Mouse (Mus musculus) layer of hippocampus, adult 11-12 months (tissue): ENCODE measurements at regions not wholly inside any gene's neighbourhood (a gene's known extent, or its start where the extent isn't known, plus 50 kb on each side); places are given as distances from the start of the nearest gene placed in this dataset.

Source experiments
- DNase-seq: peaks from one replicate; pipeline ENCODE4 v3.0.0; 2022; ENCODE audit warnings: low spot score

- no peak for DNase-seq
Measured at GRCm38 (mm10) chr10:126628057-126628456, 273.1 kb downstream of the Atp23 start.

- DNase-seq = no peak
Measured at GRCm38 (mm10) chr10:126625466-126625865, 275.7 kb downstream of the Atp23 start.

GRCm38 (mm10) chr10:126620802-126621201 is 280.4 kb downstream of the Atp23 start:
- no peak for DNase-seq

- no peak for DNase-seq
Measured at GRCm38 (mm10) chr10:126619970-126620369, 281.2 kb downstream of the Atp23 start.

- no peak for DNase-seq
Measured at GRCm38 (mm10) chr10:126612226-126612625, 288.9 kb downstream of the Atp23 start.

GRCm38 (mm10) chr10:126610506-126610905 is 290.6 kb downstream of the Atp23 start:
- DNase-seq = no peak

GRCm38 (mm10) chr10:126599686-126600085 is 301.5 kb downstream of the Atp23 start:
- no peak for DNase-seq

DNA sequence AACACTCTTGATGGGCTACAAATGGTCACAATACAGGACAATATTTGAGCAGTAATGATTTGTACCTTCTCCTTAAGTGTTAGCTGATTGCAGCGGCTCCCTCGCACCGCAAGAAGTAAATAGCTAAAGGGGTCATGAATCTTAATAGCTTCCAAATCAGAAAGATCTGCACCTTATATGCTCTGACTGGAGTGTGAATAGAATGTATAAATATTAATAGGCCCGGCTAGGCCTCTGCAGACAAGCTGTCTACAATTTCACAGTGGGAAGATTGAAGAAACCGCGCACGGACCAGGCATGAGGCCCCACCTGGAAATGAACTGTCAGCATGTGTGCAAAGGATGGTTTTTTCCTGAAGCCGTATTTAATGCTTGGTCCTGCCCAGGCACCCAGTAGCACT is 333.0 kb downstream of the Atp23 start:
- DNase-seq = no peak

DNA sequence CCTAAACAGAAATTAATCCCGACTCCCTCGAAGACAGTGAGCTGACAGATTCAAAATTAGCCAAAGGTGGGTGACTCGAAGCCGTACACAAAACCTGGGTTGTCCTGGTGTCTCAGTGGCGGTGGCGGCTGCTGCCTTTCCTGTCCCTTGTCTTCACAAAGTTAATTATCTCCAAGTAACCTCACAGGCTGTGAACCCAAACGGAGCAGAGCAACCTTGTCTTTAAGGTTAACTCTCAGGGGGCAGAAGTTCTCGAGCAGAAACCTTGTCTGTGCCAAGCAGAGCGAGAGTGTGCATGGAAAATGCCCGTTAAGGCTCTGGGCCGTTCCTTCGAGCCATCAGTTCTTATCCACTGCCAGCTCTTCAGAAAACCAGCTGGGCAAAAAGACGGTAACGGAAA is 335.8 kb downstream of the Atp23 start:
- DNase-seq = no peak

GRCm38 (mm10) chr10:126555080-126555479 is 346.1 kb downstream of the Atp23 start:
- DNase-seq = no peak

GRCm38 (mm10) chr10:126531950-126532349 is 369.2 kb downstream of the Atp23 start:
- no peak for DNase-seq

GRCm38 (mm10) chr10:126531368-126531767 is 369.8 kb downstream of the Atp23 start:
- peak; percentile 64 for DNase-seq

GRCm38 (mm10) chr10:126528801-126529200 is 372.4 kb downstream of the Atp23 start:
- DNase-seq = no peak

DNA sequence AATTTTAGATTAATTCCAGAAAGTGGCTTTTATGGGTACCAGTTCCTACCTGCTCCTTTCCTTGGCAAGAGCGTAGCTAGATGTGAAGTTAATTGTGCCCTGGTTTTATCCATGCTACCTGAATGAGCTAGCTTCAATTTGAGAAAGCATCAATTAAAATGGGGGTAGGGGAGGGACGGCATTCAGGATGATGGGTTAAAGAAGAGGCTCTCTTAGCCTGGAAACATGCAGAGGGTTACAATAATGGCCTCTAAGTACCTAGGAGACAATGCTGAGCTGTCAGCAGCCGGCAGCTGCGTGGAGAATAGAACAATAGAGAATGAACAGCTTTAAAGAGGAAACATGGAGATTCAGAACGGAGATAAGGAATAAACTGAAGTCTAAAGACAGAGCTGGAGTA is 375.0 kb downstream of the Atp23 start:
- no peak for DNase-seq

DNA sequence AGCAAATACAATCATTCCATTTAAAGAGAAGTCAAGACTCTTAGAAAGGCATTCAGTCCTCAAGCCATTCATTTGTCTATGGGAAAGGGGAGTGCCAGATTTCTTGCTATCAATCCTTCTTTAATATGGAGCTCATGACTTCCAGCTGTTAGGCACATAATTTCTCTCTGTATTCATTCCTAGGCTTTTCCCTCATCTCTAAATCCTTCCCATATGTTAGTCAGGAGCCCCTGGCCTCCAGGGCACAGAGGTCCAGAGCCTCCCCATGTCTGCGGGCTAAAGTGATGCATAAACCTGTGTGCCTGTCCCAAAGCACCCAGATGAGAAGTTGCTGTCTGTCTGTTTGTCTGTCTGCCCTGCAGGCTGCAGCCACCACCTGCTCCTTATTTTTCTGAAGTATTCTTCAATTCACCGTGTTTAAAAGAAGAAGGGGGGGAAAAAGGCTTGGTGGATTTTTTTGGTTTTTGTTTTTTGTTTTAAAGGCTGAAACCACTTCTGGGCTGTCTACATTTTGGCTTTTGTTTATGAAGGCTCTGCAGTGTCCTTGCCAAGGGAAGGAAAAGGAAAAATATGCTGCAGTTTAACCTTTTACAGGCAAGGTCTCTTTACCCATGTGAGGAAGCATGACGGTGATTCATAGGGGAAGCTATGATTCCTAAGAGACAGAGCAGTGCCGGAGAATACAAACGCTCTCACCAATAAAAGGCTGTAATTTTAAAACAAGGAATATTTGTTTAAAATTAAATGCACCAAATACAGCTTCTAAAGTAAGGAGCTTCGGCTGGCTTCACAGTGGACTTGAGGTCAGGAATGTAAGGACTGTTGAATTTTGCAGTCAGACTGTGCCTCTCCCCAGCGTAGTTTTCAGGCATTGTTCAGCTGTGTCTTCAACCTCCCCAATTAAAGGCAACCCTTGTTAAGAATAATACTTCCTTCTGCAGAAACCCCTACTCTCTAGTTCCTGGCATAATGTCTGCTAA is 379.0 kb downstream of the Atp23 start:
- no peak for DNase-seq

- DNase-seq = no peak
Measured at GRCm38 (mm10) chr10:126520973-126521372, 380.2 kb downstream of the Atp23 start.

- no peak for DNase-seq
Measured at GRCm38 (mm10) chr10:126513185-126513584, 388.0 kb downstream of the Atp23 start.

GRCm38 (mm10) chr10:126511511-126511910 is 389.6 kb downstream of the Atp23 start:
- DNase-seq = peak; percentile 96

- DNase-seq = no peak
Measured at GRCm38 (mm10) chr10:126505988-126506387, 395.2 kb downstream of the Atp23 start.

DNA sequence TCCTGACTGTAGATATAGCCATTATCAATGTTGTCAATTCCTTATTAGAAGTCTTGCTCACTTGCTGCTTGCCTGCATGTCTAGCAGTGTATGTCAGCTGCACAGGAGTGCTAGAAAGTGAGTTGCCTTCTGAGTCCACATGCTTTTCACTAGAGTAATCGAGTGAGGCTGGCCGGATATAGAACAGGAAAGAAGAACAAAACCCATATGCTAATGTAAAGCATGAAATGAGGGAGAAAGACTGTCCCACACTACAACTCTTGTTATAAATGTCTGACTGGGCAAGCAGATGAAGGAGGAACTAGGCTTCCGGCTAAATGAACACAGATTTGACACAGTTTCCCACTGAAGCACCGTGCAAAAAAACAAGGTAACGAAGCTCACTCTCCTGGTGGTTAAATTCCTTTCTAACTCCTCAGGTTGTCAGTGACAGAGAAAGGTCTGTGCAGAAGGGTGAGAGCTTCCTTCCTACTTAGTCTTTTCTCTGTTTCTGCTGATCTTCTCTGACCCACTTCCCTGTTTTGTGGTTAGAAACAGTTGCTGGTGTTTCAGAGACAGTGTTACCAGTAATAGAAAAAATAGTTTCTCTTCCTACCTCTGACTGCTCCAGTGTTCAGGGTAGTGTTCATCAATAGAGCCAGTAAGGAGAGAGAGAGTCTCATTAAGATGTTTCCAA is 399.0 kb downstream of the Atp23 start:
- peak; percentile 10 for DNase-seq

DNA sequence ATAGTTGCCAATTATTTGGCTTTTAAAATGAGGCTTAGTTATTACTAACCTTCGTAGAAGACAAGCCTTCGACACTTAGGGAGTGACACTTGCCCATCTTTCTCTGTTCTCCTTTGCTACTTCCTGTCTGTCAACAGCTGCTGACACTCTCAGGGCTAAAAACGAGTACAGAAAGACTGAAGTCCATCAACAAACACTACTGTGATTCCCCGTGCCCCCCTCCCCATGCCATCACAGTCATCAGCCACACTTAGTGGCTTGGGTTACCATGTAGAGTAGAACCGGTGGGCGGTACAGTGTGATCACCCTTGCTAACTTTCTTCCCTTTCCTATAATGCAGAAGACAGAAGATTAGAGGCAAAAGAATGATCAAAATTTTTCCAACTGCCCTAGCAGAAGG is 402.4 kb downstream of the Atp23 start:
- no peak for DNase-seq

GRCm38 (mm10) chr10:126493734-126494133 is 407.4 kb downstream of the Atp23 start:
- no peak for DNase-seq

- DNase-seq = no peak
Measured at GRCm38 (mm10) chr10:126492211-126492610, 408.9 kb downstream of the Atp23 start.
